Mouse (Mus musculus) common myeloid progenitor, adult 5-6 weeks (primary cell): ENCODE results near the gene Rpgrip1l. TPM values are rescaled to one million over a fixed set of nuclear protein-coding genes. Genes with fewer than 3 reads are reported as not detected.

Source experiments
- total RNA-seq: library from RNA; stranded (forward); fragments of 200-1000, 187-1606 nt; gene quantifications from 2 replicates; pipeline ENCODE4 v1.2.3, GENCODE M21; 2017

Gene Rpgrip1l
- total RNA-seq, 1 experiment from 2014 or later: 15.5 TPM

Other genes with a start within 250 kb of the Rpgrip1l start
- gene Rbl2, start 243.2 kb downstream of the Rpgrip1l start, total RNA-seq: 68.4 and 74.4 TPM in 2 replicates
- 11.4 and 14.8 TPM in 2 replicates for gene Aktip, start 113.3 kb downstream of the Rpgrip1l start, total RNA-seq
- 36.0 and 40.3 TPM in 2 replicates for gene Fto, start 263 bp upstream of the Rpgrip1l start, total RNA-seq